Mouse (Mus musculus) gastrocnemius, postnatal 10 days (tissue): Measurements from ENCODE around the gene Acaca. TPM values are rescaled to one million over a fixed set of nuclear protein-coding genes. Genes with fewer than 3 reads are reported as not detected.
"Not testable (repeated sequence)": the region's sequence is repeated elsewhere in the genome, so short reads cannot be mapped to it uniquely, and the experiment has no call there.

Experiments
- DNase-seq: peaks from one replicate; pipeline ENCODE4 v3.0.0; 2021; ENCODE audit warnings: mixed read lengths
- total RNA-seq, 2 experiments: library from RNA; stranded (reverse); gene quantifications; 2 replicates each; pipeline ENCODE4 v1.2.3; 2021

The Acaca gene
- total RNA-seq, 2 experiments from 2014 or later = 15.7 to 16.4 TPM

- not testable (repeated sequence) for DNase-seq
These were observed 262.6 kb downstream of the Acaca start for GRCm38 (mm10) chr11:84392066-84392465.

DNA sequence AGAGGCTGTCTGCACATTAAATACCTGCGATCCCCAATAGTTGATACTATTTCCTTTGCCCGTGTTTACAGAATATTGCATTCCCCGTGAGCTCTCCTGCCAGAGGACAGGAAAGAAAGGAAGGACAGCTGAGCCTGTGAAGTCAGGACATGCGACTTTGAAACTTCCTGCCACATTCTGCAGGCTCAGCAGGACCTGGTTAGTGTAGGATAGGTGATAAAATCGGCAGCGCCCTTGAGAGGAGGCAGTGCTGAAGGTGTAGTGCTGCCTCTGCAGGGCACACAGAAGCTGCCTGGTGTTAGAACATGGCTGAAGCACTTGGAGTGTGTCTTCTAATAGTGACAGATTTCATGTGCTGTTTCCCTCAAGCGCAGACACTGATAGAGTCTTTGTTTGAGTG lies 264.1 kb downstream of the Acaca start:
- no peak for DNase-seq

- no peak for DNase-seq
These were observed 265.5 kb downstream of the Acaca start for GRCm38 (mm10) chr11:84395010-84395409.

GRCm38 (mm10) chr11:84406733-84407132 lies 277.3 kb downstream of the Acaca start:
- no peak for DNase-seq

DNA sequence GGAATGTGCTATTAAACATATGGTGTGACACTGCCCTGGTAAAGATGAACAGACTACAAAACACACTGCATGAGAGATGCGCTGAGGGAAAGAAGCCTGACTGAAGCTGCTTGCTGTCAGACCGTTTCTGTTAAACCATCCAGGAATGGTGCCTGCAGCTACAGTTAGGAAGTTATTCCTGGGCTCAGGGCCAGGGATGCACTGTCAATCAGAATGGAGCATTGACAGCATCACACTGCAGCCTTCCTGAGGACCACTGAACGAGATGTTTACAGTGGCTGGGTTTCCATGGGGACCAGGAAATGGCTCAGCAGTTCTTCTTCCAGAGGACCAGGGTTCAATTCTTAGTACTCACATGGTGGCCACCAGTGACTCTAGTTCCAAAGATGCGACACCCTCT lies 280.9 kb downstream of the Acaca start:
- no peak for DNase-seq

GRCm38 (mm10) chr11:84410879-84411641 lies 281.6 kb downstream of the Acaca start:
- DNase-seq = no peak

DNA sequence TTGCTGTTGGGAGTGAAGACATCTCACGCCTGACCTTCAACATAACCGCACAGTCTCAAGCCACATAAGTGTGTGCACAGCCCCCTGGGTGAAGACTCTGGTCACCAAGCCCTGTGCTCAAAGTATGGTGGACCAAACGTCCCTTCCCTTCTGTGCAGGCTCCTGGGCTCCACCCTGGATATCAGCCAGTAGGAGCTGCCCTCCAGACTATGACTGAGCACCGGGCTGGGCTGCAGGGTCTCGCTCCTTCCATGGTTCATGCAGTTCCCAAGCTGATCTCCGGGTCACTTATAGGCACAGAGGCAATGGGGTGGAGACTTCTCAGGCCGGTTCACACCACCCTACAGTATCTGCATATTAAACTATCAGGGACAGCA lies 282.2 kb downstream of the Acaca start:
- no peak for DNase-seq

DNA sequence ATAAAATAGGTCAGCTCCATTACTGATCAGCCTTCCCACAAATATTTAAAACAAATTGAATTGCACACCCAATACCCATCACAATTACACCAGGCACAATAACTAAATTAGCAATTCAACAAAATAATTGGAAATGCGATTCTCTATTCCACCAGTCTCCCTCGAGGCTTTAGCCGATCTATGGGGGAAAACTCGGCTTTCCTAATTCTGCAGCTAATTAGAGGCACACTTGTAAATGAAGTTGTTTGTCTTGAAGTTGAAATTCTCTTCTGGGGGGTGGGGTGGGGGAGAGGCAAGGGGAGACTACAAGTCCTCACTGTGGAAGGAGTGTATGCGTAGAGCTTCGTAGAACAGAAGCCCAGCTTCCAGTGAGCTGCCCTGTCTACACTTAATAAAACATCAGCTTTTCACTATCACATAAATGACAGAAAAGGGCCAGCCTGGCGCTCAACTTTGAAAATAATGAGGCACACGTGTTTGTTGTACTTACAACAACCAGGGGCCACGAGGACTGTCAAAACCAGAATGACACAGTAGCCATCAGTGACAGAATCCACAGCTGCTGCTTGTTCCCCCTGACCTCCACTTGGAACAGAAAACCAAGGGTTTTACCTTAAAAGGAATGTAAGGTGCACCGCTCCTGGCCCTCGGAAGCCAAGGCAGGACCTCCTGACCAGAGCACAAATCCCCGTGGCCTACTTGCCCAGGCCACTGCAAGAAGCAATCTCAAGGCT lies 282.9 kb downstream of the Acaca start:
- DNase-seq = no peak

DNA sequence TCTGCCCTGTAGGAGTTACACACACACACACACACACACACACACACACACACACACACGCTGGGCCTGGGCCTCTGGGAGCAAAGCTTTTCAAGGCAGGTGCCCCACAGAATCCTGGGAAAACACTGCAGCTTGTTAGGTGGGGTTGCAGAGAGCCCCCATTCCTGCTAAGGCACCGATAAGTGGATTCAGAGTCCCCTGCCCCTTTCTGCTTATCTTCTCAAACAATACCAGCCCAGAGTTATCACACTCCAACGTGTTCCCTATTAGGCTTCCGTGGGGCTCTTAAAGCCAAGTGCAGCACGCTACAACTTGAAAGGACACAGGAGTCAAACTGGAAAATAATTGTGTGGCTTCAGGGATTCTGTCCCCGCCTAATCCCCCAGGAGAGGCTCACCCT lies 283.6 kb downstream of the Acaca start:
- no peak for DNase-seq

- DNase-seq = no peak
These were observed 291.3 kb downstream of the Acaca start for GRCm38 (mm10) chr11:84420779-84421178.

DNA sequence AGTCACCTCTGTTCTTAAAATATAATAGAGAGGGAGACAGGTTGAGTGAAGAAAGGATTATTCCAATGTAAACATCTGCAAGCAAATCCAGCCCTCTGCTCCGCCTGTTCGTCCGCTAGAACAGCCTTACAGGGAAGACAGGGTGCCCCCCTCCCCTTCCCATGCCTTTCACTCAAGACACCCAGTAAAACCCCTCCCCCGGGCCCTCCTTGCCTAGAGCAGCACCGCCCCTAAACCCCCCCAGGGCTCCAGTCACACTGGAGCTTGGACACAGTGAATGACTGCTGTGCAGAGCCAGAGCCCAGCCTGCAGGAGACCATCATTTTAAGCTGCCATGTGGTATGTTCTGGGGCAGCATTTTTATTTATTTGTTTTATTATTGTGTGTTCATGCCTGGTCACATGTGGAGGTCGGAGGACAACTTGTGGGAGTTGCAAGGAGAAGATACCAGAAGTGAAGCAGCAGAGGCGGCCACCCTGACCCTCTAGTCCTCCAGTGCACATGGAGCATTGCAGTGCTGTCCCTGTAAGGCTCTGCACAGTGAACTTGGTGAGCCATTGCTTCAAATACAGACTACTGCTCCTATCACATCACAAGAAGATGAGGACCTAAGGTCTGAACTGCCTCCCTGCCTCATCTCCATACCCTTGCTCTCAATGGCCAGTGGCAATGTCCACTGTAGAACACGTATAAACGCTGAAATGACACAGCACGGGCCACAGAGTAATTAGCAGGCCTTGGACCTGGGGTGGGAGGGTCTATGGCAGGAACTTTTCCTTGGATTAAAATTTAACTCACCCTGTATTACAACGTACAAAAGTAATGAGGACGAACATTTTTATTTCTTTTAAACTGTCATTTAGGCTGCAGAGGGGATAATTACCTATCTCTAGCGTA lies 296.5 kb downstream of the Acaca start:
- no peak for DNase-seq

DNA sequence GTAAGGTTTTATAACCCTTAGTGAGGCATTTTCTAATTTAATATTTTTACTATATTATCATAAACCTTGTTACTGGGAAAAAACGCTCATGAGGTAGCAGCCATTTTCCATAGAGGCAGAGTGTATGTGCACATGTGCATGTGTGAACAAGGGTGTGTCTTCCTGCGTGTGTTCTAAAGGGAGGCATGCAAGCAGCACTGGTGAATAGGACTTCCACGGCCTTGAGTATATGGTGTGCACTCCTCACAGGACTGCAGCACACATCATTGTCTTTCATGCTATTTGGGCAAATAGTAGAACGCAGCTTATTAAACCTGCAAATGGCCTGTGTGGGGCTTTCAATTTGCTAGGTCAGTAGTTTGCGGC lies 297.1 kb downstream of the Acaca start:
- DNase-seq = no peak

DNA sequence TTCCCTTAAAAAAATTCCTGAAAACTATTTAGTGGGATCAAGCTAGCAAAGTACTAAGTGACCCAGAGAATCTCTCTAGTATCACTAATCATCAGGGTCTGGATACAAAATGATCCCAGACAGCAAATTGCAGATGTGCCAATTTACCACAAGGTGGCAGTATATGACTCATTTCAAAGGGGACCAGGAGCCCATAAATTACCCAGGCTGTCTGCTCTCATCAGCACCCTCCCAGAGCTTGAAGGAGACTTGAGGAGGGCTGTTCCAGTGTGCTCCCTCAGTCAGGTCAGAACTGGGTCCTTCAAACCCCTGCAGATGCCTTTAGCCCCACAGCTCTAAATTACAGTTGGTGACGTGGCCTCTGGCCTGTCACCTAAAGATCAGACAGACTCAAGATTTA lies 300.1 kb downstream of the Acaca start:
- no peak for DNase-seq

GRCm38 (mm10) chr11:84430336-84430735 lies 300.9 kb downstream of the Acaca start:
- DNase-seq = no peak

DNA sequence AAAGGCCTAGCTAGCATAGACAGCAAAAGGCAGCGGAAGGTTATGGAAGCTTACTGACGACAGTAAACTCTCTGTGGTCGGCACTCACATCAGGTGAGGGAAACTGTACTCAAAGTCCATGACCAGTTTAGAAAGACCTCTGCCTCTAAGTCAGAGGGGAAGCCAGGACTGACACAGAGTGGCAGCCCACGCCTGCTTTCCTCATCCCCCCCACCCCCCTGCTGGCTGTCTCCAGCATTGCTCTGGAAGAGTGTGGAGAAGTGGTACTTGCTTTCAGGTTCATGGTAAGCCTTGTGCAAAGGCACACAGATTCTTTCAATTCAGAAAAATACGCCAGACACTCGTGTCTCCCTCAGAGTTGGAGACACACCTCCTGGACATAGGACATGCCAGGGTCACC lies 305.4 kb downstream of the Acaca start:
- no peak for DNase-seq

DNA sequence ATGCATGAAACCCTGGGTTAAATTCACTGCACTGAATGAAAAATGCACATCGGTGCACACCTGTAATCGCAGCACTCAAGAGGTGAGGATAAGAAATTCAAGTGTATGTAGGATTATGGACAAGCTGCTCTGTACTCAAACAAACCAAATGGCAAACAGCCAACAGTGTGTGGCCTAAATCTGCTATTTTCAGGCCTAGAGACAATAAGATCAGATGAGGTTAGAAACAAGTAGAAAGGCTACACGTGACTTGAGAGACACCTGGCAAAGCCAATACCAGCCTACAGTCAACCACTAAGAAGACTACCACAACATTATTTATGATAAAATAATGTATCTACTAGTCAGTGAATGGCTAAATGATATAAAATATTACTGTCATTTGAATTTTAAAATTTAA lies 310.9 kb downstream of the Acaca start:
- no peak for DNase-seq

DNA sequence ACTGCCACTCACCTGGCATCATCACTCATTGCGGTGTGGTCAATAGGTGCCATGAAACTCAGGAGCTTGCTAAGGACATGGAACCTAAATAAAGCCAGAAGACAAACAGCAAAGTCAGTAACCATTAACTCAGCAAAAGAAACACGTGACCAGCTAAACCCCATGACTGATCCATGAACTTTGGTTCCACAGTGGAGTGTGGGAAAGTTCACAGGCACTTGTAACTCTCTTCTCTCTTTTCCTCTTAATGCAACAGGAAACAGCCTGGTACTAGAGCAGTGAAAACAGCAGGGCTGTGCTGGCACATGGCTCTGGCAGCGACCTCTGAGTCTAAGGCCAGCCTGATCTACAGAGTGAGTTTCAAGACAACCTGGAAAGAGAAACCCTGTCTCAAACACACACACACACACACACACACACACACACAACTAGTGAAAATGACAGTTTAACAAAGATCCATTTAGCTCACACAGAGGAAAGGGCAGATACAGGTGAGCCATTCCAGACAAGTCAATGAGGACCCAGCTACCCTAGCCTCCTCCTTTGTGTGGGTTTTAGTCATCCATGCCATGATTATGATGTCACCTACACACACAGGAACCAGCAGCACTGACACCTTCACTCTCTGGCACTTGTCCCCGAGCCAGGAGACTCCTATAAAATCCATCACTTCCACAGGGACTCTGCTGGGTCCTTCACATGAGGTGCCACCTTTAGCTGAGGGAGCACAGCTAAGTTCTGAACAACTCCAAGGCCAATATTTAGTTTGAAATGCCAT lies 313.3 kb downstream of the Acaca start:
- DNase-seq = no peak

Other genes starting within 250 kb of the Acaca start
- 10 to 100 TPM; 11.0 to 12.4 TPM for gene Ddx52, start 187.6 kb upstream of the Acaca start, total RNA-seq
- gene Synrg, start 165.2 kb upstream of the Acaca start, total RNA-seq = 10 to 100 TPM; 32.1 to 41.5 TPM
- gene Dusp14, start 60.4 kb upstream of the Acaca start, total RNA-seq = 10 to 100 TPM in 1 of 2 experiments, 1 to 10 TPM in 1; 8.5 to 10.4 TPM
- 10 to 100 TPM; 14.2 TPM for gene Tada2a, start 72 bp upstream of the Acaca start, total RNA-seq
- not detected for gene Gm11437, start 37.8 kb downstream of the Acaca start, total RNA-seq